Mouse (Mus musculus): ENCODE results near the gene Asb6. TPM values are rescaled to one million over a fixed set of nuclear protein-coding genes. Genes with fewer than 3 reads are reported as not detected.
A peak's percentile ranks its signal among the peaks of the same experiment; 100 is the strongest.

Gene Asb6
- total RNA-seq (2021), result 10 to 100 TPM; 13.4 to 18.9 TPM
- long read RNA-seq, experiment 1, full-length matches to known transcripts, result 21 of 25 reads
- long read RNA-seq, experiment 1, partial matches to known transcripts, result 0 of 25 reads
- long read RNA-seq, experiment 1, other reads (novel, unspliced or antisense), result 4 of 25 reads
- long read RNA-seq, experiment 2, full-length matches to known transcripts, result 19 of 26 reads
- long read RNA-seq, experiment 2, partial matches to known transcripts, result 4 of 26 reads
- long read RNA-seq, experiment 2, other reads (novel, unspliced or antisense), result 3 of 26 reads

DNA sequence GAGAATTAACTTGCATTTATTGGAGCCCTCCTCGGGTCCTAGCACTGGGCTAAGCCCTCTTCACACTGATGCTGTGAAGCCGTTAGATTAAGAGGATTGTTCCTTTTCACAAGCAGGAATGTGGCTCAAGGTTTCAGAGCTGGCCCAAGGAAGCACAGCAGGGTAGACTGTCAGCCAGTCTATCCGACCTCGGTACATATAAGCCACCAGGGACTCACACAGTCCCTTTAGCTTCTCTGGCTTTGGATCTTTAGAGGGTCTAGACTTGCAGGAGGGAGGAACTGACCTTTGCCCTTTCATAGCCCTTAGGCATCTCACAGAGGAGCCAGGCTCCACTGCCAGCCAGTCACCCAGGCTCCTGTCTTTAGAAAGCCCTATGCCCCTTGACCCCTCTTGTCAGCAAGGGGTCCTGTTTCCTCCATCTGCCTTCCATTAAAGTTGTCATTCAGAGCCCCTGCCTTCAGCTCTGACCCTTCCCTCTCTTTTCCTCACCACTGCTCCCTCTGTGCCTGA is at the start of gene Asb6:
Gene Asb6, minus strand, starts transcription at position 51 of the 513 bp plus-strand sequence.
- DNase-seq (ENCODE audit: low spot score in 2 of 2), result no peak

DNA sequence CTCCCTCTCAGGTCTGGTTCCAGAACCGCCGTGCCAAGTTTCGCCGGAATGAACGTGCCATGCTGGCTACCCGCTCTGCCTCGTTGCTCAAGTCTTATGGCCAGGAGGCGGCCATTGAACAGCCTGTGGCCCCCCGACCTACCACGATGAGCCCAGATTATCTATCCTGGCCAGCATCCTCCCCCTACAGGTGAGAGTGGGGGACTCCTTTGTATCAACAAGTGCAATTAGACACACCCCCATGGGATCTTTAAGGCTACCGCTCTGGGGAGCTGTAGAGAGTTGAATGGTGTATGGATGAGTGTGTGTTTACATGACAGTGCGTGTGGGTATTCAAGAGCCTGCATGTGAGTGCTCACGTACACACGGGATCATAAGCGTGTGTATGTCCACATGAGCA is 49.3 kb upstream of the Asb6 start:
- no peak for DNase-seq (ENCODE audit: low spot score in 2 of 2)

- peak; percentile 57 to 65 for DNase-seq (ENCODE audit: low spot score in 2 of 2)
These were observed 45.7 kb upstream of the Asb6 start for GRCm38 (mm10) chr2:30875621-30876432.

GRCm38 (mm10) chr2:30875096-30875495 is 45.0 kb upstream of the Asb6 start:
- no peak for DNase-seq (ENCODE audit: low spot score in 2 of 2)

DNA sequence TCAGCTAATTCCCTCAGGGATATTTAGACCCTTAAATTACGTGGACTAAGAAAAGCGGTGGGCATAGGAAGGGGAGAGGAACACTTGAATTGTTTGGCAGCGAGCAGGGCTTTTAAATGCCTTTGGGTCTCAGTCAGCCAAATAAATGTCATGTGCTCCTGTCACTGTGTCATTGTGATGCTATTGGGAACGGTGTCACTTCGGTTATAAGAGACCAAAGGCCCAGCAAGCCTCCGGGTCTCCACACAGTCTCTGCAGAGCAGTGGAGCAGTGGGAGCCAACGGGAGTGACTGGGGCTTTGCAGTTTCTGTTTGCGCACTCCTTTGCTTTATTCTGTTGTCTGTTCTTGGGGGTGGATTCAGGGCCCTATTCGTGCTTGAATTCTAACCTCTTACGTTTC is 44.3 kb upstream of the Asb6 start:
- DNase-seq (ENCODE audit: low spot score in 2 of 2), result no peak

- no peak for DNase-seq (ENCODE audit: low spot score in 2 of 2)
These were observed 42.5 kb upstream of the Asb6 start for GRCm38 (mm10) chr2:30872669-30873068.

DNA sequence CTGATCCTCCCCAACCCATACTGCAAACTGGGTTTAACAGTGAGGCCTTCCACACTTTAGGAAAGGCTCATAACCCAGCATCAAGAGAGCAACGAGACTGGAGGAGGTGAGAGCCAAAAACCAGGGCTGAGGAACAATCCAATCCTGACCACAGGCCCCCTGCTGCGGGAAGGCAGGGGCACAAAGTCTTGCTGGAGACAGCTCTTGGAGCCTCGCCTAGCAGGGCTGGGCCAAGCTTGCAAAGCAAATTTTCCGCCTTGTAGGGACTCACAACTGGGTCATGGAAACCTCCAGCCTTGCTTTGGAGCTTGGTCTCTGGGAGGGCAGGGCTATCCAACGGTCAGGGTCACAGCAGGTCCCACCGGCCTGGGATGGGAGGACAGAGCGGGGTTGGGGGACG is 40.7 kb upstream of the Asb6 start:
- DNase-seq (ENCODE audit: low spot score in 2 of 2), result peak in 1 of 2 experiments; percentile 36

GRCm38 (mm10) chr2:30865426-30865825 is 35.3 kb upstream of the Asb6 start:
- no peak for DNase-seq (ENCODE audit: low spot score in 2 of 2)

- peak in 1 of 2 experiments; percentile 40 for DNase-seq (ENCODE audit: low spot score in 2 of 2)
These were observed 34.8 kb upstream of the Asb6 start for GRCm38 (mm10) chr2:30864968-30865381.

DNA sequence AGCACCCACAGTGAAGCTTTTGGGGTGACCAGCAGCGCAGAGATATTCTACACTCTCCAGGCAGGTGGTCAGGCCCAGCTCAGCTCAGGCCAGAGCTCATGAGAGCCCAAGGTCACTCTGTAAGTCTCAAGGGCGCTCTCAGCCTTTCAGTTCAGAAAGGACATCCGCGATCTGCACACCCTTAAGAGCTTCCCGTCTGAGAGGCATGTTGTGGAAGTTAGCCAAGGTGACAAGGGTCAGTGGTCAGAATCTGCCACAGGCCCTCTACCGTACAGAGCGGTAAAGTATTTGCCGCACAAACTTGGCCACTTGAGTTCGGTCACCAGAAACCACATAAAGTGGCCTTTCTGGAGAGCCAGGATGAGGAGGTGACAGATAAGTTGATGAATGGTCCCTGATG is 33.4 kb upstream of the Asb6 start:
- DNase-seq (ENCODE audit: low spot score in 2 of 2), result no peak

DNA sequence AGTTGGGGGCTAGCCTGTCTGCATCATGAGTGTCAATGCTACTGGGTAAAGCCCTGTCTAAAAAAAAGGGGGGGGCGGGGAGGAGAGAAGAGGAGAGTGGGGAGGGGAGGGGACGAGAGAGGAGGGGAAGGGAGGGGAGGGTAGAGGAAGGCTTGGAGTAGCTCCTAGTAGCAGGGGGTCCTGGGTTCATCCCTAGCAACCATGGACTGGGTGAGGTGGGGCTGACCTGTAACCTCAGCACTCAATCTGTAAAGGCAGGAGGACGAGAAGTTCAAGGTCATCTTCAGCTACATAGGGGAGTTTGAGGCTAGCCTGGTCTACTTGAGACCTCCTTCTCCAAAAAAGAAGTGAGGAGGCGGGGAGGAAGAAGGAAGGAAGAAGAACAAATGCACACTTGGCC is 31.9 kb upstream of the Asb6 start:
- DNase-seq (ENCODE audit: low spot score in 2 of 2), result no peak

DNA sequence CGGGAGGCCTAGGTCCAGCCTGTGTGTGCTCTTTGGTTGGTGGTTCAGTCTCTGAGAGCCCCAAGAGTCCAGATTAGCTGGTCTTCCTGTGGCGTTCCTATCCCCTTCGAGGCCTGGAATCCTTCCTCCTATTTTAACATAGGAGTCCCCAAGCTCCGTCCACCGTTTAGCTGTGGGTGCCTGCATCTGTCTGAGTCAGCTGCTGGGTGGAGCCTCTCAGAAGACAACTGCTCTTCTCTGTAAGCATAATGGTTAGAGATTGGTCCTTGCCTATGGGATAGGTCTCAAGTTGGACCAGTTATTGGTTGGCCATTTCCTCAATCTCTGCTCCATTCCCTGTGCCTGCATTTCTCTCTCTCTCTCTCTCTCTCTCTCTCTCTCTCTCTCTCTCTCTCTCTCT is 29.6 kb upstream of the Asb6 start:
- no peak for DNase-seq (ENCODE audit: low spot score in 2 of 2)

DNA sequence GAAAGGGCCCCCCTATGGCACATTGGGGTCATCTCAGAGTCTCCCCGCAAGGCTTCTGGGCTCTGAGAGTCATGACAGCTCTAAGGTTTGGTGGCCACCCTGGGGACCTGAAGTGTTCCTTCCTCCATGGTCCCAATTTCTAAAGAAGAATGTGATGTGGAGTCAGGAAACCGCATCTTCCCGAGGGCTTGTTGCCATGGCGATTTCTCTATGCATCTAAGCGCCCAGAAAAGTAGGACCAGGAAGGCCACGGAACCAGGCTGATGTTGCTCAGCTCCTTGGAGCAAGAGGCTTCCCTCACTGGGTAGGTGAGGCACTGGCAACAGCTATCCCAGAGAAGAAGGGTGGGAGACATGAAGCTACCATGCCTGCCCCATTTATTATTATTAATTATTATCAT is 26.9 kb upstream of the Asb6 start:
- DNase-seq (ENCODE audit: low spot score in 2 of 2), result no peak

DNA sequence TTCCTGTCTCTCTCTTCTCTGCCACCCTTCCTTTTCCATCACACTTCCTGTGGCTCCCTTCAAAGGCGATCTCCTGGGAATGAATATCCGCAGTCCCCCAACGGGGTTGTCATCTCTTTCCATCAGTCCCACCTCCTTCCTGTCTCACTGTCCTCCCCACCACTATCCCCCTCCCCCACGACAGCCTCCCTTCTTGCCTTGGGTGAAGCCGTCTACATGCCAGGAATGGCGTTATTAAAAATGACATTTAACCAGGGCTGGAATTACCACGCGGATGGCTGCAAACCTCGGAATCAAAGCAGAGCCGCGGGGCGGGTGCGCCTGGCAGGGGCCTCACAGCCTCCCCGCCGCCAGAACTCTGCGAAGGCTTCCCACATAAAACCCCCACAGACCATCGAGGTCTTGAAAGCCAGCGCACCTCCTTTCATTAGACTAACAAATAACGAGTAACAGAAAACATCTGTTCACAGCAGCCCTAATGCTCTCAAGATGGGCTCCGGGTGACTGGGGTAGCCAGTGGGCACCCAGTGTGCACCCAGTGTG is 22.7 kb upstream of the Asb6 start:
- no peak for DNase-seq (ENCODE audit: low spot score in 2 of 2)

DNA sequence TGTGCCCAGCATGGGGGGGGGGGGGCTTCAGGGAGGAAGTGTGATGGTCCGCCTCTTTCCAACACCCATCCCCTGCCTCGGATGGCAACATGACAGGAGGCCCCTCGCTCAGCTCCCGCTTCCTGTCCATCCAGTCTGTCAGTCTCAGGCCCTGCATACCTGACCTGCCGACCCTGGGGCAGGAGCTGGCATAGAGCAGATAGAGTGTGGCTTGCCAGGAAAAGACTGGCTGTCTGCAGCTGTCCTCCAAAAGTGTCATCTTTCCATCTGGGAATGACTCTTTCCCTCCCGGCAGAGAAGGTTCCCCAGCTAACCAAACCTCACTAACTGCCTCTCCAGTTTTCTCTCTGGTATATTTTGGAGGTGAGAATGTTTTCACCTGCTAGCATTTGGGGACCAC is 20.4 kb upstream of the Asb6 start:
- no peak for DNase-seq (ENCODE audit: low spot score in 2 of 2)

GRCm38 (mm10) chr2:30848184-30848583 is 18.1 kb upstream of the Asb6 start:
- DNase-seq (ENCODE audit: low spot score in 2 of 2), result no peak

DNA sequence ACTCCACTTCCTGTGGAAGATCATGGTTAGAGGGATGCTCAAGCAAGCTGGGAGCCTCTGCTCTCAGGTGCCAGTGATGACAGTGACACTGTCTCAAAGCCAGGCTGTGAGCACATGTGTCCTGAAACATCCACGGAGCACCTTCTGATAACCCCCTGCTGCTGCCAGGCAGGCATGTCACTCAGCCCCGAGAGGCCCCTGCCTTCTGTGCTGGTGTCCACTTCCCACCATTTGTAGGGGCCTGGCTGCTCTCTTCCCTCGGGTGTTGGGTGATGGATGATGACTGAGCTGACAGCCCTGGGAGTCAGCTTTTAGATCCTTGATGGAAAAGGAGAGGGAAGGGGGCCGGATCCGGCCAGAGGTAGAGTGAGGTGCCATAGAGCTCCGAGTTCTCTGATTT is 16.6 kb upstream of the Asb6 start:
- no peak for DNase-seq (ENCODE audit: low spot score in 2 of 2)

GRCm38 (mm10) chr2:30846236-30846635 is 16.1 kb upstream of the Asb6 start:
- DNase-seq (ENCODE audit: low spot score in 2 of 2), result no peak

GRCm38 (mm10) chr2:30845152-30846070 is 15.3 kb upstream of the Asb6 start:
- DNase-seq (ENCODE audit: low spot score in 2 of 2), result peak in 1 of 2 experiments; percentile 54

- DNase-seq (ENCODE audit: low spot score in 2 of 2), result no peak
These were observed 12.5 kb upstream of the Asb6 start for GRCm38 (mm10) chr2:30842615-30843014.
